17 mouse cellular contexts compared by ENCODE assay signal in the genomic region with DNA sequence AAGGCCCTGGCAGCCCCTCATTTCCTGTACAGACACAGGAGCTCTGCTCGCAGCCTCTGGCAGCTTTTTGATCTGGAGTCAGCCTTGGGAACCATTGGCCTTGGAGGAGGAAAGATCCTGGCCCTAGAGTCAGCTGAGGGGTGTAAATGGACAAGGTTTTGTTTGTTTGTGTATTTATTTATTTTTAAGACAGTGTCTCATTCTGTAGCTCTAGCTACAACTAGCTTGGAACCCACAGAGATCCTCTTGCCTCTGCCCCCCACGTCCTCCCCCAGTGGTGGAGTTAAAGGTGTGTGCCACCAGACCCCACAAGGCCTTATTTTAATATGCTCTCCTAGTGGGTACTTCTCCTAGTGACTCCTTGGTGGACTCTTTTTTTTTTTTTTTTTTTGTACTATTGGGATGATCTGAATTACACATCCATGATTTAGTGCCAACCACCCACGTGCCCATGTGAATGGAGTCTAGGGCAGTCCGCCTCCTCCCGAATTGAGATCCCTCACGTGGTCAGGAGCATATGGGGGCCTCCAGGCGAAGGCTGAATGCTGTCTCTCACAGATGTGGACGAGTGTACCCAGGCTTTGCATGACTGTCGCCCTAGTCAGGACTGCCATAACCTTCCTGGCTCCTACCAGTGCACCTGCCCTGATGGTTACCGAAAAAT. TPM values are rescaled to one million over a fixed set of nuclear protein-coding genes. Genes with fewer than 3 reads are reported as not detected.
DNase-seq lines count a peak whose midpoint lies in the region; ATAC-seq lines count a peak whose summit lies in the region.
"Had no signal": no experiment of that assay in that cellular context is flagged by ENCODE, and none has a peak within 500 bp of the region (broad histone marks: within the 10 kb centered on the region; RNA-seq: fewer than 3 reads in every experiment).

No protein-coding gene starts in this region.

- H3K4me2 ChIP-seq in kidney, embryonic 15.5 days, result 0 out of 2 replicates have a peak overlapping the region, but pooled peaks have one; percentile 21
- H3K4me2 ChIP-seq: forebrain, embryonic 15.5 days; hindbrain, embryonic 12.5 days; midbrain, embryonic 12.5 days had no signal

- H3K27me3 ChIP-seq in kidney, embryonic 15.5 days, result no peaks in the 10 kb centered on the region
- H3K27me3 ChIP-seq: CH12.LX; forebrain, embryonic 15.5 days; hindbrain, embryonic 12.5 days; midbrain, embryonic 12.5 days had no signal

- peaks cover 61% of the 10 kb centered on the region for H3K36me3 ChIP-seq in kidney, embryonic 15.5 days

- no peak for ATAC-seq in kidney, embryonic 15.5 days (replicated peaks; ENCODE audit: low FRiP score)
- ATAC-seq in monocyte, adult 5-6 weeks (replicated peaks; ENCODE audit: insufficient number of reproducible peaks, low FRiP score, low TSS enrichment, poor library complexity, severe bottlenecking), result no peak
- ATAC-seq: forebrain, embryonic 15.5 days had no signal

- H3K9me3 ChIP-seq in kidney, embryonic 15.5 days (replicated peaks), result no peaks in the 10 kb centered on the region
- H3K9me3 ChIP-seq: forebrain, embryonic 15.5 days; hindbrain, embryonic 12.5 days; midbrain, embryonic 12.5 days had no signal

- H3K4me3 ChIP-seq in kidney, embryonic 15.5 days (replicated peaks), result no peak overlapping the region
- H3K4me3 ChIP-seq: erythroblast, embryonic 14.5 days; forebrain, embryonic 15.5 days; gastrocnemius, adult 2 months; hindbrain, embryonic 12.5 days; midbrain, embryonic 12.5 days had no signal

- peak overlapping the region; percentile 10; the same call in 1 of the 2 replicates for H3K9ac ChIP-seq in kidney, embryonic 15.5 days
- H3K9ac ChIP-seq: forebrain, embryonic 15.5 days; hindbrain, embryonic 12.5 days; midbrain, embryonic 12.5 days had no signal

- H3K27ac ChIP-seq in kidney, embryonic 15.5 days, result 0 out of 2 replicates have a peak overlapping the region, but pooled peaks have one; percentile 13
- H3K27ac ChIP-seq: forebrain, embryonic 15.5 days; hindbrain, embryonic 12.5 days; midbrain, embryonic 12.5 days had no signal

- peak; percentile 63 for DNase-seq in cerebellum, adult 9-11 months
- DNase-seq in cerebellum, postnatal 36 days, result no peak
- DNase-seq in kidney, adult 9 months, result no peak
- DNase-seq in thymus, postnatal 4 days, result peak; percentile 43
- DNase-seq in thymus, adult 18-20 months, result no peak
- DNase-seq: gastrocnemius, adult 2 months; kidney, postnatal 10 days; lung, adult 2 months; lung, postnatal 4 days had no signal

- peaks cover 44% of the 10 kb centered on the region for H3K4me1 ChIP-seq in kidney, embryonic 15.5 days

- 81% methylated on average over 10 of the region's 10 CpGs for WGBS in kidney, embryonic 15.5 days

RNA-seq across cellular contexts. Expression of a gene that starts 3.4 kb away (rescaled TPM):
- polyA plus RNA-seq in kidney, embryonic 15.5 days (2015; fragmentation: Nextera tagmentation; extraction: Ambion mirVana), result 156 and 179 TPM in 2 replicates
- 2.0 to 5.9 TPM in 2 of 3 replicates, not detected in the other for total RNA-seq in monocyte, adult 5-6 weeks (2017)

RNA-seq across cellular contexts. Expression of a gene that starts 8.8 kb away (rescaled TPM):
- polyA plus RNA-seq in kidney, embryonic 15.5 days (2015; fragmentation: Nextera tagmentation; extraction: Ambion mirVana), result 1.1 and 1.5 TPM in 2 replicates
- 113 to 416 TPM (median 150 TPM) in 3 replicates for total RNA-seq in monocyte, adult 5-6 weeks (2017)
- total RNA-seq: gastrocnemius, adult 2 months had no signal
- polyA plus RNA-seq: erythroblast, embryonic 14.5 days; testis, adult 2 months had no signal

RNA-seq across cellular contexts. Expression of a gene that starts 11.1 kb away (rescaled TPM):
- polyA plus RNA-seq in kidney, embryonic 15.5 days (2015; fragmentation: Nextera tagmentation; extraction: Ambion mirVana), result 37.0 and 47.4 TPM in 2 replicates
- total RNA-seq in monocyte, adult 5-6 weeks (2017), result 8.7 to 20.2 TPM (median 11.6 TPM) in 3 replicates

RNA-seq across cellular contexts. Expression of a gene that starts 13.1 kb away (rescaled TPM):
- polyA plus RNA-seq in kidney, embryonic 15.5 days (2015; fragmentation: Nextera tagmentation; extraction: Ambion mirVana), result 2,798 and 2,930 TPM in 2 replicates
- 931 to 1,266 TPM (median 1,127 TPM) in 3 replicates for total RNA-seq in monocyte, adult 5-6 weeks (2017)

RNA-seq across cellular contexts. Expression of a gene that starts 16.7 kb away (rescaled TPM):
- polyA plus RNA-seq in kidney, embryonic 15.5 days (2015; fragmentation: Nextera tagmentation; extraction: Ambion mirVana), result 119 and 128 TPM in 2 replicates
- 71.3 to 104 TPM (median 95.3 TPM) in 3 replicates for total RNA-seq in monocyte, adult 5-6 weeks (2017)

Comparison
In these comparisons a context has a peak if more than half of its experiments do, and no peak if none do; other contexts are left out.
1. DNase-seq: peak in cerebellum, adult 9-11 months (single experiment) and thymus, postnatal 4 days (single experiment); none in cerebellum, postnatal 36 days (0 of 2), kidney, adult 9 months (single experiment) and thymus, adult 18-20 months (0 of 2).